Mouse (Mus musculus): ENCODE data around the gene Arhgap21. TPM values are rescaled to one million over a fixed set of nuclear protein-coding genes. Genes with fewer than 3 reads are reported as not detected.

The Arhgap21 gene
- polyA plus RNA-seq, 1 experiment from 2014 or later: 69.4 TPM

GRCm38 (mm10) chr2:20879877-20880605, 88.6 kb downstream of the Arhgap21 start:
- H3K36me3 ChIP-seq (ENCODE audit: control insufficient read depth, insufficient read depth, low read length): peaks cover 10% of the 10 kb centered on the region
- no peaks in the 10 kb centered on the region for H3K4me1 ChIP-seq (replicated peaks; ENCODE audit: control insufficient read depth, insufficient read depth, low read length)
- H3K27ac ChIP-seq (ENCODE audit: low read depth, low read length): no peak overlapping the region
- H3K9ac ChIP-seq (ENCODE audit: low read depth, low read length): no peak overlapping the region
- DNase-seq (ENCODE audit: low spot score): no peak
- H3K4me3 ChIP-seq (ENCODE audit: low read depth, low read length): no peak overlapping the region
- H3K27me3 ChIP-seq (ENCODE audit: control insufficient read depth, insufficient read depth, low read length): no peaks in the 10 kb centered on the region
- no peaks in the 10 kb centered on the region for H3K9me3 ChIP-seq (ENCODE audit: control insufficient read depth, low read length)
- 77% methylated on average over 16 of the region's 16 CpGs for WGBS
- ATAC-seq (ENCODE audit: low FRiP score): no peak
- H3K4me2 ChIP-seq (replicated peaks; ENCODE audit: low read depth, low read length): no peak overlapping the region

GRCm38 (mm10) chr2:20874621-20875020, 94.1 kb downstream of the Arhgap21 start:
- no peaks in the 10 kb centered on the region for H3K27me3 ChIP-seq (ENCODE audit: control insufficient read depth, insufficient read depth, low read length)
- ATAC-seq (ENCODE audit: low FRiP score) (no peak), DNase-seq (ENCODE audit: low spot score) (no peak)
- peaks cover 4% of the 10 kb centered on the region; the same call in 1 of the 2 replicates for H3K36me3 ChIP-seq (ENCODE audit: control insufficient read depth, insufficient read depth, low read length)
- H3K27ac ChIP-seq (ENCODE audit: low read depth, low read length): no peak overlapping the region
- H3K4me2 ChIP-seq (replicated peaks; ENCODE audit: low read depth, low read length): no peak overlapping the region
- H3K4me1 ChIP-seq (replicated peaks; ENCODE audit: control insufficient read depth, insufficient read depth, low read length): no peaks in the 10 kb centered on the region
- 97% methylated on average over 5 of the region's 5 CpGs for WGBS
- H3K4me3 ChIP-seq (ENCODE audit: low read depth, low read length): no peak overlapping the region
- no peak overlapping the region for H3K9ac ChIP-seq (ENCODE audit: low read depth, low read length)
- H3K9me3 ChIP-seq (ENCODE audit: control insufficient read depth, low read length): no peaks in the 10 kb centered on the region

GRCm38 (mm10) chr2:20869212-20869965, 99.3 kb downstream of the Arhgap21 start:
- DNase-seq (ENCODE audit: low spot score) (no peak), ATAC-seq (ENCODE audit: low FRiP score) (no peak)
- no peaks in the 10 kb centered on the region for H3K9me3 ChIP-seq (ENCODE audit: control insufficient read depth, low read length)
- no peaks in the 10 kb centered on the region for H3K36me3 ChIP-seq (ENCODE audit: control insufficient read depth, insufficient read depth, low read length)
- 81% methylated on average over 2 of the region's 2 CpGs for WGBS
- no peaks in the 10 kb centered on the region for H3K27me3 ChIP-seq (ENCODE audit: control insufficient read depth, insufficient read depth, low read length)
- H3K4me3 ChIP-seq (ENCODE audit: low read depth, low read length): no peak overlapping the region
- no peak overlapping the region for H3K4me2 ChIP-seq (replicated peaks; ENCODE audit: low read depth, low read length)
- H3K27ac ChIP-seq (ENCODE audit: low read depth, low read length): no peak overlapping the region
- H3K9ac ChIP-seq (ENCODE audit: low read depth, low read length): no peak overlapping the region
- no peaks in the 10 kb centered on the region for H3K4me1 ChIP-seq (replicated peaks; ENCODE audit: control insufficient read depth, insufficient read depth, low read length)

GRCm38 (mm10) chr2:20868052-20868451, 100.6 kb downstream of the Arhgap21 start:
- H3K9ac ChIP-seq (ENCODE audit: low read depth, low read length): no peak overlapping the region
- no peak overlapping the region for H3K4me3 ChIP-seq (ENCODE audit: low read depth, low read length)
- DNase-seq (ENCODE audit: low spot score): no peak
- no peaks in the 10 kb centered on the region for H3K9me3 ChIP-seq (ENCODE audit: control insufficient read depth, low read length)
- ATAC-seq (ENCODE audit: low FRiP score): no peak
- H3K27me3 ChIP-seq (ENCODE audit: control insufficient read depth, insufficient read depth, low read length): no peaks in the 10 kb centered on the region
- H3K4me2 ChIP-seq (replicated peaks; ENCODE audit: low read depth, low read length): no peak overlapping the region
- H3K4me1 ChIP-seq (replicated peaks; ENCODE audit: control insufficient read depth, insufficient read depth, low read length): no peaks in the 10 kb centered on the region
- no peak overlapping the region for H3K27ac ChIP-seq (ENCODE audit: low read depth, low read length)
- peaks cover 1% of the 10 kb centered on the region; the same call in 1 of the 2 replicates for H3K36me3 ChIP-seq (ENCODE audit: control insufficient read depth, insufficient read depth, low read length)

GRCm38 (mm10) chr2:20865795-20866194, 102.9 kb downstream of the Arhgap21 start:
- H3K4me2 ChIP-seq (replicated peaks; ENCODE audit: low read depth, low read length): no peak overlapping the region
- ATAC-seq (ENCODE audit: low FRiP score): no peak

GRCm38 (mm10) chr2:20864569-20864968, 104.1 kb downstream of the Arhgap21 start:
- Histone ChIP-seq H3K4me3 (ENCODE audit: low read depth, low read length) (no peak overlapping the region), H3K9me3 (ENCODE audit: control insufficient read depth, low read length) (no peaks in the 10 kb centered on the region), H3K27me3 (ENCODE audit: control insufficient read depth, insufficient read depth, low read length) (no peaks in the 10 kb centered on the region), H3K27ac (ENCODE audit: low read depth, low read length) (no peak overlapping the region), H3K4me1 (replicated peaks; ENCODE audit: control insufficient read depth, insufficient read depth, low read length) (no peaks in the 10 kb centered on the region), H3K36me3 (ENCODE audit: control insufficient read depth, insufficient read depth, low read length) (peaks cover 12% of the 10 kb centered on the region), H3K4me2 (replicated peaks; ENCODE audit: low read depth, low read length) (no peak overlapping the region), H3K9ac (ENCODE audit: low read depth, low read length) (no peak overlapping the region)
- DNase-seq (ENCODE audit: low spot score): no peak
- ATAC-seq (ENCODE audit: low FRiP score): no peak
- WGBS: 94% methylated on average over 2 of the region's 2 CpGs

More at GRCm38 (mm10) chr2:20865795-20866194, 102.9 kb downstream of the Arhgap21 start:
- H3K4me3 ChIP-seq (ENCODE audit: low read depth, low read length): no peak overlapping the region
- no peaks in the 10 kb centered on the region for H3K27me3 ChIP-seq (ENCODE audit: control insufficient read depth, insufficient read depth, low read length)
- no peak for DNase-seq (ENCODE audit: low spot score)
- no peaks in the 10 kb centered on the region for H3K9me3 ChIP-seq (ENCODE audit: control insufficient read depth, low read length)
- no peaks in the 10 kb centered on the region for H3K4me1 ChIP-seq (replicated peaks; ENCODE audit: control insufficient read depth, insufficient read depth, low read length)
- 85% methylated on average over 3 of the region's 3 CpGs for WGBS
- H3K27ac ChIP-seq (ENCODE audit: low read depth, low read length): no peak overlapping the region
- peaks cover 7% of the 10 kb centered on the region for H3K36me3 ChIP-seq (ENCODE audit: control insufficient read depth, insufficient read depth, low read length)
- H3K9ac ChIP-seq (ENCODE audit: low read depth, low read length): no peak overlapping the region

- no peak overlapping the region for H3K27ac ChIP-seq (ENCODE audit: low read depth, low read length)
- peaks cover 17% of the 10 kb centered on the region for H3K36me3 ChIP-seq (ENCODE audit: control insufficient read depth, insufficient read depth, low read length)
- ATAC-seq (ENCODE audit: low FRiP score) (no peak), DNase-seq (ENCODE audit: low spot score) (no peak)
- no peaks in the 10 kb centered on the region for H3K9me3 ChIP-seq (ENCODE audit: control insufficient read depth, low read length)
- WGBS: 89% methylated on average over 5 of the region's 5 CpGs
- no peak overlapping the region for H3K4me3 ChIP-seq (ENCODE audit: low read depth, low read length)
- no peak overlapping the region for H3K9ac ChIP-seq (ENCODE audit: low read depth, low read length)
- no peaks in the 10 kb centered on the region for H3K4me1 ChIP-seq (replicated peaks; ENCODE audit: control insufficient read depth, insufficient read depth, low read length)
- H3K27me3 ChIP-seq (ENCODE audit: control insufficient read depth, insufficient read depth, low read length): no peaks in the 10 kb centered on the region
- H3K4me2 ChIP-seq (replicated peaks; ENCODE audit: low read depth, low read length): no peak overlapping the region
These were observed 107.9 kb downstream of the Arhgap21 start for GRCm38 (mm10) chr2:20860756-20861155.

GRCm38 (mm10) chr2:20849346-20849745, 119.3 kb downstream of the Arhgap21 start:
- 69% methylated on average over 18 of the region's 18 CpGs for whole genome bisulfite sequencing
- Histone ChIP-seq H3K4me3 (ENCODE audit: low read depth, low read length) (no peak overlapping the region), H3K27me3 (ENCODE audit: control insufficient read depth, insufficient read depth, low read length) (no peaks in the 10 kb centered on the region), H3K36me3 (ENCODE audit: control insufficient read depth, insufficient read depth, low read length) (peaks cover 24% of the 10 kb centered on the region), H3K4me1 (replicated peaks; ENCODE audit: control insufficient read depth, insufficient read depth, low read length) (no peaks in the 10 kb centered on the region), H3K4me2 (replicated peaks; ENCODE audit: low read depth, low read length) (no peak overlapping the region), H3K27ac (ENCODE audit: low read depth, low read length) (no peak overlapping the region; the same call in 1 of the 2 replicates), H3K9me3 (ENCODE audit: control insufficient read depth, low read length) (no peaks in the 10 kb centered on the region), H3K9ac (ENCODE audit: low read depth, low read length) (no peak overlapping the region)
- DNase-seq (ENCODE audit: low spot score) (no peak), ATAC-seq (ENCODE audit: low FRiP score) (peak; percentile 47; the same call in 1 of the 2 replicates)
